20 mouse cellular contexts compared by ENCODE assay signal in genomic region chr11:90146086-90146860, GRCm38 (mm10). TPM values are rescaled to one million over a fixed set of nuclear protein-coding genes. Genes with fewer than 3 reads are reported as not detected.
DNase-seq lines count a peak whose midpoint lies in the region; ATAC-seq and TF ChIP-seq lines count a peak whose summit lies in the region.
"Had no signal": no experiment of that assay in that cellular context is flagged by ENCODE, and none has a peak within 500 bp of the region (broad histone marks: within the 10 kb centered on the region; RNA-seq: fewer than 3 reads in every experiment).

No protein-coding gene starts in this region.

- H3K4me2 ChIP-seq in lung, postnatal 0 days (replicated peaks; ENCODE audit: low read depth, low read length) = no peak overlapping the region
- H3K4me2 ChIP-seq: embryonic facial prominence, embryonic 15.5 days; hindbrain, embryonic 12.5 days had no signal

- no peak for ATAC-seq in lung, postnatal 0 days
- ATAC-seq: forebrain, embryonic 14.5 days; hindbrain, embryonic 16.5 days; inflammation-experienced regulatory T-cells, adult 6 months had no signal

- H3K4me1 ChIP-seq in heart, embryonic 10.5 days = peaks cover 14% of the 10 kb centered on the region
- no peaks in the 10 kb centered on the region for H3K4me1 ChIP-seq in lung, postnatal 0 days (ENCODE audit: insufficient read depth, low read depth, low read length)
- H3K4me1 ChIP-seq in hindbrain, embryonic 10.5 days (replicated peaks) = no peaks in the 10 kb centered on the region

- no peak for TF ChIP-seq EP300 in lung, postnatal 0 days (IDR thresholded peaks at IDR 0.05)

- no peaks in the 10 kb centered on the region for H3K27me3 ChIP-seq in heart, embryonic 10.5 days (ENCODE audit: insufficient read depth, poor library complexity, severe bottlenecking)
- no peaks in the 10 kb centered on the region for H3K27me3 ChIP-seq in lung, postnatal 0 days (replicated peaks; ENCODE audit: insufficient read depth, low read length)
- no peaks in the 10 kb centered on the region for H3K27me3 ChIP-seq in hindbrain, embryonic 10.5 days (ENCODE audit: insufficient read depth, poor library complexity, severe bottlenecking)
- H3K27me3 ChIP-seq: embryonic facial prominence, embryonic 15.5 days; hindbrain, embryonic 12.5 days had no signal

- peak; percentile 92 for DNase-seq in heart, adult 11 months
- DNase-seq in heart, embryonic 10.5 days (ENCODE audit: low spot score) = no peak
- DNase-seq in lung, postnatal 10 days = peak; percentile 13
- no peak for DNase-seq in lung, postnatal 0 days (ENCODE audit: low spot score)
- DNase-seq in gastrocnemius, adult 2 months = peak; percentile 57
- peak; percentile 85 for DNase-seq in skeletal muscle tissue, adult 2 months (ENCODE audit: low read depth, low spot score)
- no peak for DNase-seq in hindbrain, embryonic 10.5 days (ENCODE audit: low spot score)
- DNase-seq: adrenal gland, postnatal 10 days; cerebellum, adult 11 months; cerebellum, adult 8-10 months; cerebellum, postnatal 14 days; embryo, embryonic 11 days had no signal

- no peak overlapping the region for H3K4me3 ChIP-seq in heart, embryonic 10.5 days
- no peak overlapping the region for H3K4me3 ChIP-seq in lung, postnatal 0 days (ENCODE audit: low read depth, low read length)
- no peak overlapping the region for H3K4me3 ChIP-seq in gastrocnemius, adult 2 months
- H3K4me3 ChIP-seq in hindbrain, embryonic 10.5 days = no peak overlapping the region
- H3K4me3 ChIP-seq: embryonic facial prominence, embryonic 15.5 days; erythroblast, embryonic 14.5 days; forebrain, embryonic 10.5 days; heart, adult 2 months; hindbrain, embryonic 12.5 days had no signal

- intact Hi-C loops in gastrocnemius, adult 2 months (cut with DNase I) = no loop called here

- whole genome bisulfite sequencing in heart, embryonic 10.5 days = 88% methylated on average over 17 of the region's 17 CpGs
- WGBS in lung, postnatal 0 days = 91% methylated on average over 17 of the region's 17 CpGs
- WGBS in hindbrain, embryonic 10.5 days = 94% methylated on average over 17 of the region's 17 CpGs

- H3K9me3 ChIP-seq in heart, embryonic 10.5 days = no peaks in the 10 kb centered on the region
- H3K9me3 ChIP-seq in lung, postnatal 0 days (ENCODE audit: low read length) = no peaks in the 10 kb centered on the region
- H3K9me3 ChIP-seq in hindbrain, embryonic 10.5 days = no peaks in the 10 kb centered on the region
- H3K9me3 ChIP-seq: embryonic facial prominence, embryonic 15.5 days; forebrain, embryonic 10.5 days; hindbrain, embryonic 12.5 days had no signal

- no peak overlapping the region for H3K27ac ChIP-seq in heart, embryonic 10.5 days
- no peak overlapping the region for H3K27ac ChIP-seq in lung, postnatal 0 days (ENCODE audit: low read length)
- H3K27ac ChIP-seq in gastrocnemius, adult 2 months = peak overlapping the region; percentile 63
- H3K27ac ChIP-seq in hindbrain, embryonic 10.5 days = no peak overlapping the region
- H3K27ac ChIP-seq: embryonic facial prominence, embryonic 15.5 days; forebrain, embryonic 10.5 days; heart, adult 2 months; hindbrain, embryonic 12.5 days had no signal

- TF ChIP-seq CTCF in lung, postnatal 0 days (IDR thresholded peaks at IDR 0.05) = no peak
- no peak for TF ChIP-seq CTCF in gastrocnemius, adult 2 months (IDR thresholded peaks at IDR 0.05)

- H3K9ac ChIP-seq in lung, postnatal 0 days (replicated peaks; ENCODE audit: low read depth) = no peak overlapping the region
- H3K9ac ChIP-seq: embryonic facial prominence, embryonic 15.5 days; hindbrain, embryonic 12.5 days had no signal

- H3K36me3 ChIP-seq in heart, embryonic 10.5 days = no peaks in the 10 kb centered on the region
- no peaks in the 10 kb centered on the region for H3K36me3 ChIP-seq in lung, postnatal 0 days (ENCODE audit: insufficient read depth, low read length)
- no peaks in the 10 kb centered on the region for H3K36me3 ChIP-seq in hindbrain, embryonic 10.5 days
- H3K36me3 ChIP-seq: embryonic facial prominence, embryonic 15.5 days; forebrain, embryonic 10.5 days; hindbrain, embryonic 12.5 days had no signal

RNA-seq across cellular contexts. Expression of gene Gm45716, which starts 41.2 kb away (rescaled TPM):
- polyA plus RNA-seq in heart, embryonic 10.5 days (2016; fragmentation: Nextera tagmentation; extraction: Ambion mirVana) = 47.3 and 61.5 TPM in 2 replicates
- polyA plus RNA-seq in lung, postnatal 0 days (2015; fragmentation: Nextera tagmentation; extraction: Ambion mirVana) = 11.8 and 11.9 TPM in 2 replicates
- 1 to 10 TPM; 1.2 to 2.7 TPM for total RNA-seq in gastrocnemius, adult 2 months (2021)
- 15.6 and 19.0 TPM in 2 replicates for polyA plus RNA-seq in hindbrain, embryonic 10.5 days (2016; fragmentation: Nextera tagmentation; extraction: Ambion mirVana)

Comparison
In these comparisons a context has a peak if more than half of its experiments do, and no peak if none do; other contexts are left out.
1. DNase-seq: peak in heart, adult 11 months (single experiment), lung, postnatal 10 days (single experiment), gastrocnemius, adult 2 months (single experiment) and skeletal muscle tissue, adult 2 months (single experiment); none in heart, embryonic 10.5 days (single experiment), lung, postnatal 0 days (single experiment) and hindbrain, embryonic 10.5 days (single experiment).